Mouse (Mus musculus) embryo, embryonic 11 days (tissue): ENCODE measurements around the gene A4gnt.
"Not testable (repeated sequence)": the region's sequence is repeated elsewhere in the genome, so short reads cannot be mapped to it uniquely, and the experiment has no call there.

Experiments
- DNase-seq: peaks from one replicate; pipeline ENCODE4 v3.0.0-alpha.2; 2015

The A4gnt gene

DNA sequence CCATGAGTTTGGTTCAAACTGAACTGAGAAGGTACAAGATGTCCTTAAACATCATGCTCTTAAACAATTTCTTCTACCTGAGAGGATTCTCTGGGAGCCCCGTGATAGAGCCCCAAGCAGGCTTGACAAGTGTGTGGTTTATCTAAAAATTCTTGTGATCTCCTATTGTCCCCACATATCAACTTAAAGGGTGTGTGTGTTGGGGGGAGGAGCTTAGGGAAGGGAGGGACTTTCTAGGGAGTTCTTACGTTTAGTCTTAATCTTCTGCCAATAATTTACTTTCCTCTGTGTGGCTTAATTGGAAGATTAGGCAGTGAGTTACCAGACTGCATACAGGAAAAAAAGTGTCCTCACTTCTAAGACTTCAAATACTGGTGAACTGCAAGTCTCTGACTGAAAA, at the start of gene A4gnt:
TSS of gene A4gnt (plus strand) at position 301 of the 400 bp plus-strand sequence.
- DNase-seq: no peak

DNA sequence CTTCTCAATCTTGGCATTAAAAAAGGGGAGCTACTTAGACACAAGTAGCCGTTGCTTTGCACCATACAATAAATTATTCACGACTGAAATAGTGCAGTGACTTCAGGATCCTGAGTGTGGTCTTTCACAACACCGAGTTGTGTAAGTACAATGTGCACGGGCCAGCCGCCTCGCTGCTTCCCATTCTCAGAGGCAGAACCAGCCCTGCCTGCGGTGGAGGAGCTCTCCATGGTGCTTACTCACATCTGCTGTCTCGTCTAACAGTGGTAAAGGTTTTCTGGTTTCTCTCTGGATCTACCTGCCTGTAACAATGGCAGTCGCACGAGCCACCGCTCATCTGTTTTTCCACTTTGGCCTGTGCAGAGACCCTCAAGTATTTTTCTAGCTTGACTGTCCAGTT, 48.6 kb upstream of the A4gnt start:
- peak; percentile 66 for DNase-seq

GRCm38 (mm10) chr9:99568023-99568346, 44.3 kb upstream of the A4gnt start:
- DNase-seq: no peak

- peak; percentile 93 for DNase-seq
These were observed 43.8 kb upstream of the A4gnt start, which contains the start of gene Armc8 for GRCm38 (mm10) chr9:99568347-99569070. Armc8 (minus strand) TSS chr9:99568899.

- no peak for DNase-seq
These were observed 43.3 kb upstream of the A4gnt start for GRCm38 (mm10) chr9:99569071-99569397.

DNA sequence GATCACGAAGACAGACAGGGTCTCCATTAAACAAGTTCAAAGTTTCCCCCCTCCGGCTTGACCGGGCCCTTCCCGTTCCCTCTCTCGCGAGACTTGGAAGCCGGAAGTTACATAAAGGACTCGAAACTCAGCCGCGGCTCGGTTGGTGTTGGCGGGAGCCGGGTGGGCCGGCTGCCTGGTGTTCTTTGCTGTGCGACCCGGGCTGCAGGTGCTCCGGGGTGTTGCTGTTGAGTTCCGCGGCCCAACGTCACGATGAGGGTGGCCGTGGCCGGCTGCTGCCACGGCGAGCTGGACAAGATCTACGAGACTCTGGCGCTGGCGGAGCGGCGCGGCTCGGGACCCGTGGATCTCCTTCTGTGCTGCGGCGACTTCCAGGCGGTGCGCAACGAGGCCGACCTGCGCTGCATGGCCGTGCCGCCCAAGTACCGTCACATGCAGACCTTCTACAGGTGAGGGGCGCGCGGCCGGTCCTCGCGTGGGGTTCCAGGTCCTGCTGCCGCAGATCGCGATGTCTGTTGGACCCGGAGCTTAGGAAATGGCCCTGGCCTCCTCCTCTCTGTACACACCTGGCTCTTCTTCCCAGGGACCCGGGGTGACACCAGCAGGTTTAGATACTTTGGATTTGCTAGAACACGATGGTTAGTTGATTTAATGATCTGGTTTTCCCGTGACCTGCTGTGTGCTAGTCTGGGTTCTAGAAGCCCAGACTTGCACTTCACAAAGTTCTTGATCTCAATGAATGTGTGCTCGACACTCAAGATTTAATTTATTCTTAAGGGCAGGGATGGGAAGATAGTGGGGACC, 36.4 kb upstream of the A4gnt start, which contains the start of gene Dbr1:
TSS of gene Dbr1 (plus strand) at position 123 of the 804 bp plus-strand sequence.
- DNase-seq: peak; percentile 97

DNA sequence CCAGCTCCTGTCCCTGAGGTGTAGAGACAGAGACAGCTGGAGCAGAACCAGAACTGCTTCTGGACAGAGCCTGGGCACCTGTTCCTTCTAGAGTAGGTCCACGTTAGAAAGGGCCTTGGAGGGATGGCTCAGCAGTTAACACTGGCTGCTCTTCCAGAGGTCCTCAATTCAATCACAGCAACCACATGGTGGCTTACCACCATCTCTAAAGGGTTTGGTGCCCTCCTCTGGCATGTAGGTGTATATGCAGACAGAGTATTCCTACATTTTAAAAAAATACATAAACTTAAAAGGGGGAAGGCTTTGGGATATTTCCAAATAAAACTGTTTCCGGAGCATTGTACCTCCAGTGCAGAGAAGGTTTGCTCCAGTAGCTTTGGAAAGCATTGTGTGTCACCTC, 31.6 kb upstream of the A4gnt start:
- peak; percentile 71 for DNase-seq

DNA sequence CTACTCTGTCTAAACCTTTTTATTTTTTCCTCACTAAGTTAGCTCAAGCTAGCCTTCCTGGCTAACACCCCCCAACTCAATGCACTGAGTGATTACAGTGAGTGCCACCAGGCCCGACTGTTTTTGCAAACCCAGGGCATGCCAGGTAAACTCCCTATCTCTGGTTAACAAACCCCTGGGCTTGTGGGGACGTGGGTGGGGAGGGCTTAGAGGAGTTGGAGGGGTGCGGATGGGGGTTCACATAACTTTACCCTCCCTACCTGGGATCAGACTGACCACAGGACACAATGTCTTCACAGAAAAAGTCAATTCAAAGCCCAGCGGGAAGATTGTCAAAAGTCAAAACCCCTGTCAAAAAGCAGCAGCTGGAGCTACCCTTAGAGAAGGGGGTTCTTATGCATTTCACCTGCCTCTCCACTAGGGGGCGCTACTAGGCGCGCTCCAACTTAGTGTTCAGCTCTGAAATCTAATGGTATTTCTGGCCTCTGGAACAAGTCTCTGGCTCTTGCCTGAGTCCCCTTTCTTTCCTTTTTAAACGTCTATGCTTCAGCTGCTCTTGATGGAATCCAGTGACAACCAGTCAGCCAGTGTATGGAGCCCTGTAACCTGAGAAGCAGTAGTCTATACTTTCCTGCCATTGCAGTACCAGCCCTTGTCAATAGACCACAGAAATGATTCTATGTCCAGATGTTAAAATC, 24.6 kb upstream of the A4gnt start:
- peak; percentile 69 for DNase-seq

GRCm38 (mm10) chr9:99591144-99591543, 21.2 kb upstream of the A4gnt start:
- DNase-seq: no peak

DNA sequence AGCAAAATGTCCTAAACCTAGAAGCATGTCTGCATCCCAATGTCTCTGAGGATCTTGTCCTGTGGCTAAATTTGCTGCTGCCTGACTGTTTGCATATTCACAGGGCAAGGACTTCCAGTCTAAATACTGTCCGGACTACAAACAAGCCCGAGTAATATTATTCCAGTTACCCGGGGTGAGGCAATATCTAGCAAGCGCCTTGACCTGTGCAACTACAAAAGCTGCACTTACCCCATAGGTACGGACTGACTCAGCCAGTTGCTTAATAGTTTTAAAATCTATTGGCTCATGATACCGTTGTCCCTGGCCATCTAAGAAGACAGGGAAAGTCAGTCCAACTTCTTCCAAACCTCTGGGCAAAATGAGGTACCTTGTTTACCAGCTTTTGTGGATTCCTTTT, 13.2 kb upstream of the A4gnt start:
- not testable (repeated sequence) for DNase-seq

DNA sequence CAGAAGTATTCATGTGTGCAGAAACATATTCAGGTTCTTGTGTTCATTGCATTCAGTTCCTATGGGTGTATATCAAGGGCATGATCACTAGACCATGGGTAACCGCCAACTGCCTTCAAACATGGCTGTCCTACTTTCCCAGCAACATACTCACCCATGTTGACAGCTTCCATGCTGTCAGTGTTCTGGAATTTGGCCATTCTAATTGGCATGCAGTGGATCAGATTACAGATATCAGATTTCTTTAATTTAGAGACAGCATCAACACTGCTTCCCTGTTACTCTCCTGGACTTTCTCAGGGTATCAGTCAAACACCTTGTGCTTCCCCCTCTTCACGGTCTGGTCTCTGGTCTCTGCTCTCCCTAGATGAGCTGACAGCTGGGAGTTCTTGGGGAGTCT, 8.7 kb upstream of the A4gnt start:
- no peak for DNase-seq

GRCm38 (mm10) chr9:99619688-99620087, 7.4 kb downstream of the A4gnt start:
- no peak for DNase-seq

DNA sequence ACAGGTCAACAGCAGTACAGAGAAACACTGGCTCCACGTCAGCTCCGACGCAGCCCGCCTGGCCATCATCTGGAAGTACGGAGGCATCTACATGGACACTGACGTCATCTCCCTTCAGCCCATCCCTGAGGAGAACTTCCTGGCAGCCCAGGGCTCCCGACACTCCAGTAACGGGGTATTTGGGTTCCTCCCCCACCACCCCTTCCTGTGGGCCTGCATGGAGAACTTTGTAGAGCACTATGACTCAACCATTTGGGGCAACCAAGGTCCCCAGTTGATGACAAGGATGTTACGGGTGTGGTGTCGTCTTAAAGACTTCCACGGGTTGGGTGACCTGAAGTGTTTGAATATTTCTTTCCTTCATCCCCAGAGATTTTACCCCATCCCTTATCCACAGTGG, 7.9 kb downstream of the A4gnt start:
- no peak for DNase-seq

DNA sequence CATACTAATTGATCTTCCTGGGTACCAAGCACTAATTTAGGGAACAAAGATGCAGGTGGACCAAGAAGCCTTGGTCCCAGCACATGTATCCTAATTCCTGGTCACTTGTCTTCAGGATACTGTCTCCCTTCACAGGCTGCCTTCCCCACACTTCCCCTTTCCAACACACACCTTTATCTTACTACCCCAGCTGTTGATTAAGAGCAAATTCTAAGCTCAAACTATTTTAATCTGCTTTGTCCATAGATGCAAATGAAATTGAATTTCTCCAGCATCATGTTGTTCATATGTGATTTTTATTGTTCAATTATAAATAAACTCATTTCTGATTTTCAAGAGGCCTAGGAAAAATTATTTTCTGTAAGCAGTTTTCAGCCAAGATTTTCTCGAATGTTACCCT, 9.7 kb downstream of the A4gnt start:
- no peak for DNase-seq

DNA sequence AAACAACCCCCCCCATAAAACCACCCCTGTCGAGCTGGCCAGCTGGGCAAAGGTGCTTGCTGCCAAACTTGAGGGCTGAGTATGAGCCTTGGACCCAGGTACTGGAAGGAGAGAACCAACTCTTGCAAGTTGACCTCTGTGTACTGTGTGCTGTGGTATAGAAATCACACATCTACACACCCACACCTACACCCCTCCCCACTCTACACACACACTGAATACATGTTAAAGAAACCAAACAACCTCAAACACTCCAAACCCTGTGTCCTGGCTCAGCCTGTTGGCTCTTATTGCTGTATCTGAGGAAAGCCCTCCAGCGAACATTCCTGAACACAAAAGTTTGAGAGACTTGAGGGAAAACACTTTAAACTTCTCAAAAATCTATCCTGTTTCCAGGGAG, 10.7 kb downstream of the A4gnt start:
- no peak for DNase-seq

GRCm38 (mm10) chr9:99624117-99624516, 11.8 kb downstream of the A4gnt start:
- DNase-seq: no peak

- DNase-seq: no peak
These were observed 16.3 kb downstream of the A4gnt start for GRCm38 (mm10) chr9:99628581-99628980.

GRCm38 (mm10) chr9:99629281-99630011, 17.1 kb downstream of the A4gnt start, which contains the start of gene Dzip1l:
Dzip1l (plus strand) TSS chr9:99629496.
- peak; percentile 92 for DNase-seq

DNA sequence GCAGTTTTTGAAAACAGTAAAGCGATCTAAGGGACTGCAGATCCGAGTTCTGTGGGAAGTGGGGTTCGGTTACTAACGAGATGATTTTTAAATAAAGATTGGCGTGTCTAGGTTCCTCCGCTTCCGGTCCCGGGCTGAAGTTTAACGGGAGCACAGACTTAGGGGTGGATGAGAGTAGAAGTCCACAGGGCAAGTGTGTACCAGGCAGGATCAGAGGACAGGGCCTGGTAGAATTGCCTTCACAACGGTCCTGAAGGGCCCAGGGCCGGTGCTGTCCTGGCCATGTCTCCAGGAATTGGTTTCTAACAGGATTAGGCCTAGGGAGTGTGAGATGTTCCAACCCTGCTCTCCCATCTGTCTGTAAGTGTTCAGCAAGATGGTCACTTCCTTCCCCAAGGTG, 17.8 kb downstream of the A4gnt start:
- DNase-seq: no peak

DNA sequence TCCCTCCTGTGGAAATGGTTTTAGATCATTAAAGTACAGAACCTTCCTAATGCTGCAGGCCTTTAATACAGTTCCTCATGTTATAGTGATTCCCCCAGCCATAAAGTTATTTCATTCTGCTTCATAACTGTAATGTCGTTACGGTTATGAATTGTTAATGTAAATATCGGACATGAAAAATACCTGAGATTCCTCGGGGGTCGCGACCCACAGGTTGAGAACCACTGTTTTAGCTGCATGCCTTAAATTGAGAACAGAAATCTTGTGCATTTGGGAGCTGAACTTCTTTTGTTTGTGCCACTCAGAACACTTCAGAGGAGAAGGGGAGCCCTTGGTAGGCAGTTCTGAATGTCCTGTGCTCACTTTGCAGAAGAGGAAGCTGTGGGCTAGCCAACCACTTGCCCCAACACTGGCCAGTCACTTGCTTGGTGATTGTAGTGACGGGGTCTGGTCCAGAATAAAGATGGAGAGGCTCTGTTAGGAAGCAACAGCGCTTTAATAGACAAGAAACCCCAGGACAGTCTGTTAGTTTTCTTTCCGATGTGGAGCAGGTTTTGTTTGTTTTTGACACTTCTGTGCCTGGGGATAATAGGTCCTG, 18.3 kb downstream of the A4gnt start:
- DNase-seq: no peak

DNA sequence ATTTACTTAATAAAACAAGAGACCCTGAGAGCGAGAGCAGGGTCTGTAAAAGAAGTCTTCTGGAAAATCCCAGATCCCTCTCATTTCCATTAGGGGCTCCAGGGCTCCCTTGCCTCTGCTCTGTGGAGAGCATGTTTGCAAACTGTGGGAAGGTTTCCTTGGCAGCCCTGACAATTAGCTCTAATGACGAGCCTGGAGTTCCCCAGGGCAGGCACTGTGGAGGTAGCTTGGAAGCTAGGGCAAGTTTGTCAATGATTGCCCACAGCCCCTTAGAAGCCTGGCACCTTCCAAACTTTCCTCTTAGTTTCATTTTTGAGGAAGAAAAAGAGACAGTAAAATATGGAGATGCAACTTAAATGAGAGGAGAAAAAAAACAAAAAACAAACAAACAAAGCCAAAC, 19.5 kb downstream of the A4gnt start:
- peak; percentile 40 for DNase-seq

DNA sequence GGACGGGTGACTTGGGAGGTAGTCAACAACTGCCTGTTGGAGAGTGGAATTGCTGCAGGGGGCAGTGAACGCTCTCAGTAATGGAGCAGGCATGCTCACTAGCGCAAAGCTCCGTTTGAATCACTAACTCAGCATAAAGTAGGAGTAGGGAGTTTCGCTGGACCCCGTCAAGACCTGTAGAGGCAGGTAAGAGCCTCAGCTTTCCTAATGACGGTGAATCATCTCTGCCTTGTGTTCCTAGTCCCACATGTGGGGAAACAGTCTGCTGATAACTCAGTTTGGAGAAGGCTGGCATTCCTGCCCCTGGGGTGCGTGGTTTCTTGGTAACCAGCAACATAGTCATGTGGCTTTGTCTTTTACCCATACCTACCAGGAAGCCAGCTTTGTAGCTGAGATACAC, 20.0 kb downstream of the A4gnt start:
- peak; percentile 25 for DNase-seq

DNA sequence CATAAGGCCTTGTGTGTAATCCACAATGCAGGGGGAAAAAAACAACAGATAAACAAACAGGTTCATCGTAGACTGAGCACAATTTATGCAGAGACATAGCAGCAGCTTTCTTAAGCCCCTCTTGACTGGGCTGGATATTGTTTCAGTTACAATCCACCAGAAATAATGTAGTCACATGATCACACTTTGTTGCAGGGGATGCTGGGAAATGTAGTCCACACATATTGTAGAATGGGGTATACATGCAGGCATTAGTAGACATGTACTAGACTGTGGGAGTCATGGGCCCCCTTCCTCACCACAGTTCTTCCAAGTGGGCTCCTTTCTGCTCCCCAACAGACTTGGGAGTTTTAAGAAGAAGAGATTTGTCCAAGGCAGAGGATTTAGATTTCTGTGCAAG, 24.5 kb downstream of the A4gnt start:
- no peak for DNase-seq
